Mouse (Mus musculus) CH12.LX (cell line): Measurements from ENCODE around the gene Lpo. TPM values are rescaled to one million over a fixed set of nuclear protein-coding genes. Genes with fewer than 3 reads are reported as not detected.
A peak's percentile ranks its signal among the peaks of the same experiment; 100 is the strongest.

ENCODE experiments used
- DNase-seq: peaks from one replicate; pipeline ENCODE4 v3.0.0-alpha.2; 2013; ENCODE audit errors: extremely low read depth
- H3K27ac ChIP-seq: 2 replicates; pipeline ENCODE4 v1.5.1; 2012; ENCODE audit warnings: low read depth, mild to moderate bottlenecking, control low read depth, moderate library complexity; ENCODE audit not compliant: insufficient read depth
- H3K27me3 ChIP-seq: replicated peaks from 2 replicates; pipeline ENCODE3; 2012; ENCODE audit warnings: inconsistent platforms
- H3K36me3 ChIP-seq, 2 experiments: replicated peaks in 1 of 2; 2 replicates each; pipeline versions ENCODE3 to v1.6.1; 2012; ENCODE audit warnings: inconsistent platforms in 1 of 2, low read length in 1 of 2, mild to moderate bottlenecking in 1 of 2, mixed read lengths in 1 of 2, moderate library complexity in 1 of 2; ENCODE audit not compliant: control insufficient read depth in 1 of 2, insufficient read depth in 1 of 2
- H3K4me1 ChIP-seq, 2 experiments: 2 replicates each; pipeline ENCODE4 v1.6.1; 2012; ENCODE audit warnings: inconsistent platforms in 1 of 2, moderate library complexity in 1 of 2; ENCODE audit not compliant: insufficient read depth in 2 of 2, control insufficient read depth in 1 of 2
- H3K4me2 ChIP-seq: 2 replicates; pipeline ENCODE4 v1.6.1; 2012; ENCODE audit warnings: low read depth, mild to moderate bottlenecking, control low read depth; ENCODE audit not compliant: poor library complexity, insufficient read depth, severe bottlenecking
- H3K4me3 ChIP-seq, 3 experiments: fragments of 150-350 bp in 1 of 3; sonication (generic) in 1 of 3; replicated peaks in 1 of 3; 2 replicates each; pipeline versions ENCODE3 to v1.5.1; 2011 to 2012; ENCODE audit warnings: low read depth in 2 of 3, low read length in 2 of 3, mild to moderate bottlenecking in 2 of 3, moderate library complexity in 2 of 3, control low read depth in 1 of 3, improper control_type of control experiment in 1 of 3, inconsistent platforms in 1 of 3, mixed read lengths in 1 of 3; ENCODE audit not compliant: poor library complexity in 1 of 3
- H3K79me2 ChIP-seq: replicated peaks from 2 replicates; pipeline ENCODE4 v1.6.1; 2012; ENCODE audit warnings: mild to moderate bottlenecking, moderate library complexity; ENCODE audit not compliant: control insufficient read depth, poor library complexity, insufficient read depth, severe bottlenecking; ENCODE audit errors: extremely low read depth
- H3K9ac ChIP-seq: 2 replicates; pipeline ENCODE4 v1.6.1; 2012; ENCODE audit warnings: low read depth, mild to moderate bottlenecking, control low read depth, moderate library complexity; ENCODE audit not compliant: insufficient read depth
- H3K9me3 ChIP-seq: replicated peaks from 2 replicates; pipeline ENCODE3; 2012; ENCODE audit warnings: low read length, inconsistent platforms, mixed read lengths
- BHLHE40 ChIP-seq: IDR thresholded peaks from 2 replicates; pipeline ENCODE4 v1.6.1; 2011; ENCODE audit warnings: mild to moderate bottlenecking, low read depth, low read length, improper control_type of control experiment
- CHD1 ChIP-seq: IDR thresholded peaks from 2 replicates; pipeline ENCODE4 v1.6.1; 2012; ENCODE audit warnings: low read depth, low read length, improper control_type of control experiment, inconsistent platforms
- CHD2 ChIP-seq: IDR thresholded peaks from 2 replicates; pipeline ENCODE4 v1.6.1; 2011; ENCODE audit warnings: low read length, improper control_type of control experiment
- CTCF ChIP-seq, 2 experiments: IDR thresholded peaks in 1 of 2; conservative IDR thresholded peaks in 1 of 2; 2 replicates each; pipeline ENCODE4 v1.5.1; 2011 to 2012; ENCODE audit warnings: low read depth in 2 of 2, low read length in 2 of 2, improper control_type of control experiment in 1 of 2, inconsistent platforms in 1 of 2, mild to moderate bottlenecking in 1 of 2, moderate library complexity in 1 of 2
- E2F4 ChIP-seq: IDR thresholded peaks from 2 replicates; pipeline ENCODE4 v1.6.1; 2011; ENCODE audit warnings: low read depth, low read length, improper control_type of control experiment; ENCODE audit not compliant: insufficient replicate concordance
- ELF1 ChIP-seq: IDR thresholded peaks from 2 replicates; pipeline ENCODE4 v1.6.1; 2014; ENCODE audit warnings: low read depth, mild to moderate bottlenecking, inconsistent platforms, low read length, improper control_type of control experiment
- EP300 ChIP-seq: IDR thresholded peaks from 2 replicates; pipeline ENCODE4 v1.6.1; 2011; ENCODE audit warnings: low read length, improper control_type of control experiment
- ETS1 ChIP-seq: conservative IDR thresholded peaks from 2 replicates; pipeline ENCODE4 v1.6.1; 2012; ENCODE audit warnings: low read depth, mild to moderate bottlenecking, inconsistent platforms, low read length, improper control_type of control experiment, moderate library complexity
- GABPA ChIP-seq: IDR thresholded peaks from 2 replicates; pipeline ENCODE4 v1.6.1; 2012; ENCODE audit warnings: low read depth, low read length, improper control_type of control experiment, inconsistent platforms; ENCODE audit not compliant: insufficient replicate concordance
- HCFC1 ChIP-seq: IDR thresholded peaks from 2 replicates; pipeline ENCODE4 v1.6.1; 2012; ENCODE audit warnings: low read depth, mild to moderate bottlenecking, inconsistent platforms, low read length, improper control_type of control experiment
- IRF4 ChIP-seq: IDR thresholded peaks from 2 replicates; pipeline ENCODE4 v1.6.1; 2014; ENCODE audit warnings: low read depth, mild to moderate bottlenecking, inconsistent platforms, low read length, improper control_type of control experiment
- JUN ChIP-seq: IDR thresholded peaks from 2 replicates; pipeline ENCODE4 v1.6.1; 2011; ENCODE audit warnings: low read depth, mild to moderate bottlenecking, low read length, improper control_type of control experiment, moderate library complexity; ENCODE audit not compliant: insufficient read depth
- JUND ChIP-seq: conservative IDR thresholded peaks from 2 replicates; pipeline ENCODE4 v1.6.1; 2011; ENCODE audit warnings: low read depth, low read length, improper control_type of control experiment
- KAT2A ChIP-seq: IDR thresholded peaks from 2 replicates; pipeline ENCODE4 v1.6.1; 2012; ENCODE audit warnings: low read length, improper control_type of control experiment, inconsistent platforms; ENCODE audit not compliant: insufficient replicate concordance
- MAFK ChIP-seq: IDR thresholded peaks from 2 replicates; pipeline ENCODE4 v1.6.1; 2011; ENCODE audit warnings: low read length, improper control_type of control experiment; ENCODE audit not compliant: insufficient replicate concordance
- MAX ChIP-seq: IDR thresholded peaks from 2 replicates; pipeline ENCODE4 v1.6.1; 2011; ENCODE audit warnings: low read length, improper control_type of control experiment
- MAZ ChIP-seq: IDR thresholded peaks from 2 replicates; pipeline ENCODE4 v1.6.1; 2012; ENCODE audit warnings: low read depth, mild to moderate bottlenecking, inconsistent platforms, low read length, improper control_type of control experiment, moderate library complexity
- MEF2A ChIP-seq: IDR thresholded peaks from 2 replicates; pipeline ENCODE4 v1.6.1; 2014; ENCODE audit warnings: low read depth, mild to moderate bottlenecking, inconsistent platforms, low read length, improper control_type of control experiment, borderline replicate concordance
- MXI1 ChIP-seq: IDR thresholded peaks from 2 replicates; pipeline ENCODE4 v1.6.1; 2011; ENCODE audit warnings: mild to moderate bottlenecking, low read depth, low read length, improper control_type of control experiment
- MYC ChIP-seq: IDR thresholded peaks from 2 replicates; pipeline ENCODE4 v1.6.1; 2011; ENCODE audit warnings: low read depth, mild to moderate bottlenecking, improper control_type of control experiment, low read length
- NELFE ChIP-seq: IDR thresholded peaks from 2 replicates; pipeline ENCODE4 v1.6.1; 2011; ENCODE audit warnings: low read depth, low read length, improper control_type of control experiment
- NRF1 ChIP-seq: IDR thresholded peaks from 2 replicates; pipeline ENCODE4 v1.6.1; 2014; ENCODE audit warnings: low read depth, mild to moderate bottlenecking, inconsistent platforms, low read length, improper control_type of control experiment, moderate library complexity
- PAX5 ChIP-seq: IDR thresholded peaks from 2 replicates; pipeline ENCODE4 v1.6.1; 2012; ENCODE audit warnings: low read length, inconsistent platforms, mixed read lengths
- POLR2A ChIP-seq: IDR thresholded peaks from 2 replicates; pipeline ENCODE4 v1.6.1; 2011; ENCODE audit warnings: low read depth, mild to moderate bottlenecking, improper control_type of control experiment, low read length
- POLR2AphosphoS2 ChIP-seq: IDR thresholded peaks from 2 replicates; pipeline ENCODE4 v1.6.1; 2011; ENCODE audit warnings: low read depth, low read length, improper control_type of control experiment
- RAD21 ChIP-seq: IDR thresholded peaks from 2 replicates; pipeline ENCODE4 v1.6.1; 2011; ENCODE audit warnings: low read depth, mild to moderate bottlenecking, low read length, improper control_type of control experiment, moderate library complexity
- RCOR1 ChIP-seq: conservative IDR thresholded peaks from 2 replicates; pipeline ENCODE4 v1.6.1; 2012; ENCODE audit warnings: low read depth, mild to moderate bottlenecking, inconsistent platforms, low read length, improper control_type of control experiment
- SIN3A ChIP-seq: IDR thresholded peaks from 2 replicates; pipeline ENCODE4 v1.6.1; 2012; ENCODE audit warnings: low read length, improper control_type of control experiment, inconsistent platforms
- SMC3 ChIP-seq: IDR thresholded peaks from 2 replicates; pipeline ENCODE4 v1.6.1; 2011; ENCODE audit warnings: low read depth, low read length, improper control_type of control experiment
- TBP ChIP-seq: conservative IDR thresholded peaks from 2 replicates; pipeline ENCODE4 v1.6.1; 2011; ENCODE audit warnings: low read depth, low read length, improper control_type of control experiment
- TCF12 ChIP-seq: IDR thresholded peaks from 2 replicates; pipeline ENCODE4 v1.6.1; 2014; ENCODE audit warnings: low read depth, mild to moderate bottlenecking, inconsistent platforms, low read length, improper control_type of control experiment
- UBTF ChIP-seq: IDR thresholded peaks from 2 replicates; pipeline ENCODE4 v1.6.1; 2012; ENCODE audit warnings: low read depth, mild to moderate bottlenecking, inconsistent platforms, low read length, improper control_type of control experiment, moderate library complexity
- USF1 ChIP-seq: IDR thresholded peaks from 2 replicates; pipeline ENCODE4 v1.6.1; 2014; ENCODE audit warnings: low read depth, mild to moderate bottlenecking, inconsistent platforms, low read length, improper control_type of control experiment
- USF2 ChIP-seq: conservative IDR thresholded peaks from 2 replicates; pipeline ENCODE4 v1.6.1; 2011; ENCODE audit warnings: low read depth, low read length, improper control_type of control experiment
- ZC3H11A ChIP-seq: IDR thresholded peaks from 2 replicates; pipeline ENCODE4 v1.6.1; 2012; ENCODE audit warnings: low read depth, mild to moderate bottlenecking, inconsistent platforms, low read length, improper control_type of control experiment
- ZKSCAN1 ChIP-seq: IDR thresholded peaks from 2 replicates; pipeline ENCODE4 v1.6.1; 2012; ENCODE audit warnings: low read depth, inconsistent platforms, low read length, improper control_type of control experiment, borderline replicate concordance
- ZMIZ1 ChIP-seq: IDR thresholded peaks from 2 replicates; pipeline ENCODE4 v1.6.1; 2012; ENCODE audit warnings: low read depth, mild to moderate bottlenecking, inconsistent platforms, low read length, improper control_type of control experiment
- ZNF384 ChIP-seq: IDR thresholded peaks from 2 replicates; pipeline ENCODE4 v1.6.1; 2012; ENCODE audit warnings: low read depth, low read length, improper control_type of control experiment, inconsistent platforms
- dilution Hi-C: fragments of 300-500 bp; cut with MboI; formaldehyde crosslinking; loops from 2 replicates; pipeline ENCODE4 v1.14.3; 2020; ENCODE audit warnings: low sequenced_read_pairs; ENCODE audit not compliant: extremely low pct_unique_long_range_greater_than_20kb, extremely low pct_ligation_motif_present
- in situ Hi-C: fragments of 300-500 bp; cut with MboI; formaldehyde crosslinking; loops from 3 replicates; pipeline ENCODE4 v1.14.3; 2019; ENCODE audit warnings: low sequenced_read_pairs, low pct_ligation_motif_present, low pct_unique_long_range_greater_than_20kb, mixed read lengths
- polyA plus RNA-seq: library from polyadenylated mRNA; unstranded; fragments of >175 nt; gene quantifications from 2 replicates; pipeline ENCODE4 v1.2.1, GENCODE M21; 2012; ENCODE audit warnings: low read depth; ENCODE audit not compliant: insufficient read length
- total RNA-seq, 2 experiments: library from RNA; depleted of rRNA; stranded (reverse); fragments of 300-350 nt in 1 of 2; fragments of >200 nt in 1 of 2; gene quantifications; 2 replicates each; pipeline ENCODE4 v1.2.3; 2012 to 2014

The Lpo gene
- total and polyA plus RNA-seq, 3 experiments, result not detected

DNA sequence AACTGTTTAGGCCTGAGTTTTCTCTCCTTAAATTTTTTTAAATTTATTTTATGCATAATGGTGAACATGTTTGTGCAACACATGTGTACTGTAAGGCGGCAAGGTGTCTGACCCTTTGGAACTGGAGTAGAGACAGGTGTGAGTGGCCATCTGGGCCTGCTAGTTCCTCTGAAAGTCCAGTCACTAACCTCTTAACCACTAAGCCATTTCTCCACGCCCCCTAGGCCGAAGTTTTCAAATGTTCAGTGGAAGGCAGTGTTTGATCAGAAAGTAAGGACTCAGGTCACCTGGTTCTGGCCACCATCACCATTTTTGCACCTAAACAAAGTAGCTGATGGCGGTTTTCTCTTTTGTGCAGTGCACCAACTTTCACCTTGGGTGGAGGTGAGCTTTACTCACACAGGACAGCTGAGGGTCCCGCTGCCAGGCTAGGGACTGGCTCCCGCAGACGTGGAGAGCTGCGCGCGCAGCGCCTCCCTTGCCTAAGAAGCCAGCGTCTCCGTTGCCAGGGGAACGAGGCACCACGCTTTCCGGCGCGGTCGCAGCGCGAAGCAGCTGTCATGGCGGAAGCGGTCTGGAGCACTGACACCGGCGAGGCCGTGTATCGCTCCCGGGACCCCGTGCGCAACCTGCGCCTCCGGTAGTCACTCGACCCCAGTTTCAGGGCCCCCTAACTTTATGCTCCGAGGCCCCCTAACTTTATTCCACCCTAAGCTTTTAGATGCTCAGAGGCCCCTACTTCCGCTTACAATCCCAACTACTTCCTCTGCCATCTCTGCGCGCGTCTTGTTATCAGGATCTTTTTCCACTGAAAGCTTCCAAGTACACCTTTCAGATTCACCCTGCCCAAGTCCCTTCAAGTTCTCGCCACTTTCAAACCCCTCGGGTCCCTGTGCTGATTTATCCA is 24.9 kb upstream of the Lpo start, which contains the start of gene Mks1:
TSS of gene Mks1 (plus strand) at position 526 of the 907 bp plus-strand sequence.
- peak within 1 kb of the TSS; percentile 69 to 72 (median 71) for H3K4me3 ChIP-seq
- peak within 1 kb of the TSS; percentile 95 for H3K9ac ChIP-seq
- DNase-seq, result peak; percentile 97
- no peaks in the 10 kb centered on the region for H3K79me2 ChIP-seq
- H3K27ac ChIP-seq, result peak within 1 kb of the TSS; percentile 73
- no peaks in the 10 kb centered on the region for H3K27me3 ChIP-seq
- dilution Hi-C loops, result no loop called here
- H3K4me2 ChIP-seq, result peak within 1 kb of the TSS; percentile 70
- H3K9me3 ChIP-seq, result no peaks in the 10 kb centered on the region
- TF ChIP-seq EP300 (peak; percentile 19; the same call in 1 of the 2 replicates), HCFC1 (peak; percentile 82), TBP (peak; percentile 47), KAT2A (no peak), ZKSCAN1 (no peak), ETS1 (0 out of 2 replicates have a peak, but pooled peaks have one; percentile 1), NELFE (peak; percentile 73), MXI1 (peak; percentile 100), POLR2AphosphoS2 (no peak), ELF1 (peak; percentile 89), GABPA (no peak), POLR2A (peak; percentile 82), ZC3H11A (no peak), NRF1 (peak; percentile 89), JUN (no peak), MAFK (no peak), JUND (no peak), ZNF384 (no peak), UBTF (no peak), IRF4 (peak; percentile 5; the same call in 1 of the 2 replicates), RCOR1 (no peak), CTCF (conservative IDR thresholded peaks at IDR 0.05 in 1 of 2, IDR thresholded peaks at IDR 0.05 in 1 of 2; ENCODE audit: low read depth in 2 of 2, low read length in 2 of 2) (no peak), MYC (peak; percentile 91), SMC3 (no peak), E2F4 (no peak; the same call in 1 of the 2 replicates), RAD21 (no peak), ZMIZ1 (peak; percentile 60; the same call in 1 of the 2 replicates), USF2 (no peak), MEF2A (peak; percentile 13), MAZ (no peak), PAX5 (no peak), USF1 (no peak), CHD2 (no peak), MAX (peak; percentile 66; the same call in 1 of the 2 replicates), CHD1 (no peak), BHLHE40 (no peak), TCF12 (peak; percentile 87; the same call in 1 of the 2 replicates), SIN3A (peak; percentile 99)
- H3K36me3 ChIP-seq, result peaks cover 24 to 34% of the 10 kb centered on the region in 2 experiments
- in situ Hi-C loops, result no loop called here
- H3K4me1 ChIP-seq, result peaks cover 4 to 25% of the 10 kb centered on the region in 2 experiments; a peak in 3 of 4 replicates
